ENCODE assay signal across 16 mouse cellular contexts in genomic region chr2:69015172-69015724, GRCm38 (mm10).
DNase-seq lines count a peak whose midpoint lies in the region; ATAC-seq and TF ChIP-seq lines count a peak whose summit lies in the region.
"Had no signal": no experiment of that assay in that cellular context is flagged by ENCODE, and none has a peak within 500 bp of the region (broad histone marks: within the 10 kb centered on the region; RNA-seq: fewer than 3 reads in every experiment).

No protein-coding gene starts in this region.

- no peaks in the 10 kb centered on the region for H3K4me1 ChIP-seq in kidney, embryonic 14.5 days (ENCODE audit: control insufficient read depth, insufficient read depth, low read length)

- no peak overlapping the region for H3K4me3 ChIP-seq in left cerebral cortex, adult 2 months
- no peak overlapping the region for H3K4me3 ChIP-seq in kidney, embryonic 14.5 days (ENCODE audit: low read length)
- H3K4me3 ChIP-seq: myocyte had no signal

- 79% methylated on average over 9 of the region's 9 CpGs for WGBS in kidney, embryonic 14.5 days

- TF ChIP-seq CTCF in left cerebral cortex, adult 2 months (IDR thresholded peaks at IDR 0.05), result no peak

- no peaks in the 10 kb centered on the region for H3K27me3 ChIP-seq in kidney, embryonic 14.5 days (ENCODE audit: control insufficient read depth, insufficient read depth, low read length)

- ATAC-seq in kidney, embryonic 14.5 days (ENCODE audit: low FRiP score, low TSS enrichment), result no peak
- ATAC-seq: activated CD4-positive, CD25-positive, alpha-beta regulatory T cell, adult 4 months had no signal

- H3K27ac ChIP-seq in left cerebral cortex, adult 2 months, result peak overlapping the region; percentile 15; the same call in 1 of the 2 replicates
- H3K27ac ChIP-seq in kidney, embryonic 14.5 days (ENCODE audit: low read depth, low read length), result no peak overlapping the region
- H3K27ac ChIP-seq: hindbrain, embryonic 14.5 days; liver, embryonic 14.5 days; stomach, postnatal 0 days had no signal

- no peaks in the 10 kb centered on the region for H3K9me3 ChIP-seq in kidney, embryonic 14.5 days (ENCODE audit: control insufficient read depth, low read length)

- no peaks in the 10 kb centered on the region for H3K36me3 ChIP-seq in kidney, embryonic 14.5 days (ENCODE audit: control insufficient read depth, insufficient read depth, low read length)

- H3K9ac ChIP-seq in kidney, embryonic 14.5 days (ENCODE audit: low read depth, low read length), result no peak overlapping the region
- H3K9ac ChIP-seq: hindbrain, embryonic 14.5 days; liver, embryonic 14.5 days had no signal

- DNase-seq in heart, postnatal 4 days, result peak; percentile 32
- DNase-seq in heart, postnatal 25 days (ENCODE audit: low spot score), result no peak
- DNase-seq in right cerebral cortex, adult 18-20 months, result peak; percentile 57
- DNase-seq in right cerebral cortex, postnatal 4 days, result no peak
- DNase-seq in left cerebral cortex, adult 2 months (ENCODE audit: extremely low spot score in 1 of 2, low spot score in 2 of 2), result peak in 1 of 2 experiments; percentile 49
- peak; percentile 58 to 59 for DNase-seq in right cerebral cortex, postnatal 10 days (ENCODE audit: low spot score in 2 of 2)
- DNase-seq in adrenal gland, adult 18-20 months (ENCODE audit: low spot score in 2 of 2), result no peak
- DNase-seq: kidney, adult 11 months; kidney, postnatal 4 days; thymus, postnatal 36 days had no signal

- H3K4me2 ChIP-seq in kidney, embryonic 14.5 days (replicated peaks; ENCODE audit: low read depth, low read length), result no peak overlapping the region
- H3K4me2 ChIP-seq: hindbrain, embryonic 14.5 days had no signal

- intact Hi-C loops in heart, postnatal 25 days (cut with DNase I), result no loop called here
- intact Hi-C loops in left cerebral cortex, adult 2 months (cut with DNase I), result no loop called here

Comparison
In these comparisons a context has a peak if more than half of its experiments do, and no peak if none do; other contexts are left out.
1. DNase-seq: peak in heart, postnatal 4 days (single experiment), right cerebral cortex, adult 18-20 months (single experiment) and right cerebral cortex, postnatal 10 days (2 of 2); none in heart, postnatal 25 days (single experiment), right cerebral cortex, postnatal 4 days (single experiment) and adrenal gland, adult 18-20 months (0 of 2).